Mouse (Mus musculus): ENCODE data around the gene Alppl2.

Gene Alppl2

GRCm38 (mm10) chr1:87041814-87042438 lies 47.8 kb downstream of the Alppl2 start:
- peak; percentile 89 to 90 for DNase-seq

GRCm38 (mm10) chr1:87041119-87041518 lies 48.6 kb downstream of the Alppl2 start:
- peak; percentile 77 to 83 for DNase-seq

GRCm38 (mm10) chr1:87038477-87039070 lies 51.2 kb downstream of the Alppl2 start:
- no peak for DNase-seq
